Mouse (Mus musculus) stomach, embryonic 14.5 days (tissue): Measurements from ENCODE around the gene Ofcc1. TPM values are rescaled to one million over a fixed set of nuclear protein-coding genes. Genes with fewer than 3 reads are reported as not detected.

Experiments used
- ATAC-seq: fragments of 200-750 bp; cut with Nextera tagmentation; 2 replicates; pipeline ENCODE4 v1.8.0; 2017; ENCODE audit warnings: low read depth, moderate TSS enrichment; ENCODE audit not compliant: insufficient number of reproducible peaks, insufficient read depth, low FRiP score
- H3K27ac ChIP-seq: fragments of 300-500 bp; sonication (generic); 2 replicates; pipeline ENCODE4 v1.5.1; 2014; ENCODE audit warnings: mild to moderate bottlenecking, low read length, moderate library complexity, mixed read lengths
- H3K27me3 ChIP-seq: fragments of 300-500 bp; sonication (generic); 2 replicates; pipeline ENCODE4 v1.6.1; 2014; ENCODE audit warnings: low read length, control low read depth, mixed read lengths; ENCODE audit not compliant: control insufficient read depth, insufficient read depth
- H3K36me3 ChIP-seq: fragments of 300-500 bp; sonication (generic); 2 replicates; pipeline ENCODE4 v1.6.1; 2014; ENCODE audit warnings: mild to moderate bottlenecking, control low read depth, low read length, moderate library complexity, mixed read lengths; ENCODE audit not compliant: control insufficient read depth, insufficient read depth
- H3K4me1 ChIP-seq: fragments of 300-500 bp; sonication (generic); 2 replicates; pipeline ENCODE4 v1.6.1; 2014; ENCODE audit warnings: low read length, control low read depth, mixed read lengths; ENCODE audit not compliant: control insufficient read depth, insufficient read depth
- H3K4me2 ChIP-seq: fragments of 300-500 bp; sonication (generic); replicated peaks from 2 replicates; pipeline ENCODE4 v1.6.1; 2014; ENCODE audit warnings: low read depth, low read length, control low read depth
- H3K4me3 ChIP-seq: fragments of 300-500 bp; sonication (generic); 2 replicates; pipeline ENCODE4 v1.5.1; 2014; ENCODE audit warnings: low read depth, low read length, control low read depth
- H3K9ac ChIP-seq: fragments of 300-500 bp; sonication (generic); replicated peaks from 2 replicates; pipeline ENCODE4 v1.6.1; 2014; ENCODE audit warnings: low read depth, mild to moderate bottlenecking, control low read depth, low read length, moderate library complexity, mixed read lengths
- H3K9me3 ChIP-seq: fragments of 300-500 bp; sonication (generic); 2 replicates; pipeline ENCODE4 v1.6.1; 2016; ENCODE audit warnings: low read depth, low read length, control low read depth; ENCODE audit not compliant: control insufficient read depth
- WGBS: fragments of 180-500 bp; shearing (Covaris S2); extraction: QIAGEN DNeasy Blood & Tissue Kit; methylation state at CpG from one replicate; pipeline ENCODE4 v1.1.7; 2014; 5-methylcytosine and 5-hydroxymethylcytosine counted together
- polyA plus RNA-seq: library from polyadenylated mRNA; unstranded; fragments of >200 nt; fragmentation: Nextera tagmentation; extraction: Ambion mirVana; gene quantifications from 2 replicates; pipeline ENCODE4 v1.2.1, GENCODE M21; 2014

Gene Ofcc1
- polyA plus RNA-seq, 1 experiment from 2014 or later: not detected

DNA sequence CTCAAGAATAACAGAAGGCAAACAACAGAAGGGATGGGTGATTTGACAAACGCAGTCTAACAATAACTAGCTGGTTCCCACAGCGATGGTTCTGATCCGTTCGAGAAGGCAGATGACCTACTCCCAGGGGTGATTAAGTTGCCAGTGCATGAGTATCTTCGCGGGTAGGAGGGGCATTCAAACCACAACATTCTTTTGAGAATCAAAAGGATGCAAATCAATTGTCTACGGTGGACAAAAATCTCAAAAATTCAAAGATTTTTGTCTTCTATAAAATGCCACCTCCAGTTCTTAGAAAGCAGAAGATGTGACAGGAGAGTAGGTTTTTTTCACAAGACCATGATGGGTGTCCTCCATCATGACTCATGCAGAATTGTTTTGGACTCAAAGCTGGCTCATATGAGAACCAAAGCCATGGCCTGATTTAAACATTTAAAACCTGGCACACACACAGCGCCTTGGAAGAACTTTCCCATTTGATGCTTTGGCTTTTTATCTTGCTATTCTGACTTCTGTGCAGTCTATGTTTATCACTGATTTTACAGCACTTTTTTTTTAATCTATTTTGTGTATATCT lies 338.0 kb downstream of the Ofcc1 start:
- Histone ChIP-seq H3K4me2 (no peak overlapping the region), H3K4me1 (no peaks in the 10 kb centered on the region), H3K36me3 (no peaks in the 10 kb centered on the region), H3K27me3 (no peaks in the 10 kb centered on the region), H3K4me3 (no peak overlapping the region), H3K9me3 (no peaks in the 10 kb centered on the region), H3K27ac (no peak overlapping the region), H3K9ac (no peak overlapping the region)
- ATAC-seq: no peak
- 87% methylated on average over 8 of the region's 8 CpGs for WGBS

DNA sequence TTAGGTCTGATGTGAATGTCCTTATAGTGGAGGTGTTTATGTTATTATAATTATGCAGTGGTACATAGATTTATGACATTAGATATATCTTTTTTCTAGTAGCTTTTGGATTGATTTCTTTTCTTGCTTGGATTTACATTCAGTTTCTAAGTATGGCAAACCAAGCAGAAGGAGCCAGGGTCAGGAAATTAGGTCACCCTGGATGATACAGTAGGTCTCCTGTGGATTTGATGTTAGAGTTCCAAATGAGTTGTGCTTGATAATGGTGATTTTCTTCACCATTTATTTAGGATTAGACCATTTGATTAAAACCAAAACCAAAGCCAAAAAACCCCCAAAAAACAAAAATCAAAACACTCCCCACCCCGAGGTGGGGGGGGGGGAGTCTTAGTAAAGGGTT lies 338.6 kb downstream of the Ofcc1 start:
- H3K9ac ChIP-seq: no peak overlapping the region
- no peak for ATAC-seq
- H3K27ac ChIP-seq: no peak overlapping the region
- no peak overlapping the region for H3K4me3 ChIP-seq
- H3K4me2 ChIP-seq: no peak overlapping the region
- no peaks in the 10 kb centered on the region for H3K4me1 ChIP-seq
- H3K9me3 ChIP-seq: no peaks in the 10 kb centered on the region
- 88% methylated on average over 1 of the region's 1 CpGs for WGBS
- H3K36me3 ChIP-seq: no peaks in the 10 kb centered on the region
- H3K27me3 ChIP-seq: no peaks in the 10 kb centered on the region

DNA sequence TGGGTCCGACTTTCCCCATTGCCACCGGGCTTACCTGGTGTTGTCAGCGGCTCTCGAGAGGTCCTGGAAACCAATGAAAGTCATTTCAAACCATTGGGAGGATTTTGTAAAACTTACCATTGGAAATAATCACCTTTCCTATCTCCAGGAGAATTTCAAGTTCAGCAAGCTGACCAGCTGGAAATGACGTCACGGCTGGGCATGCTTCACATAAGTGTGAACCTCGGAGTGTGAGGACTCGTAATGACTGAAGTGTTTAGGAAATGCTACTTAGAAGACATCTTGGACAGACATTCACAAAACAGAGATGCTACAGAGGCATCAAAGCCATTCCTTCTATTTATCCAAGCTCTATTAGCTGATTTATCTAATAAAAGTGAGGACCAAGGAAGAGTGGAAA lies 361.0 kb downstream of the Ofcc1 start:
- no peaks in the 10 kb centered on the region for H3K4me1 ChIP-seq
- no peak overlapping the region for H3K4me2 ChIP-seq
- no peak overlapping the region for H3K4me3 ChIP-seq
- H3K27me3 ChIP-seq: no peaks in the 10 kb centered on the region
- no peaks in the 10 kb centered on the region for H3K9me3 ChIP-seq
- H3K36me3 ChIP-seq: no peaks in the 10 kb centered on the region
- H3K9ac ChIP-seq: no peak overlapping the region
- ATAC-seq: no peak
- 84% methylated on average over 8 of the region's 8 CpGs for WGBS
- no peak overlapping the region for H3K27ac ChIP-seq

DNA sequence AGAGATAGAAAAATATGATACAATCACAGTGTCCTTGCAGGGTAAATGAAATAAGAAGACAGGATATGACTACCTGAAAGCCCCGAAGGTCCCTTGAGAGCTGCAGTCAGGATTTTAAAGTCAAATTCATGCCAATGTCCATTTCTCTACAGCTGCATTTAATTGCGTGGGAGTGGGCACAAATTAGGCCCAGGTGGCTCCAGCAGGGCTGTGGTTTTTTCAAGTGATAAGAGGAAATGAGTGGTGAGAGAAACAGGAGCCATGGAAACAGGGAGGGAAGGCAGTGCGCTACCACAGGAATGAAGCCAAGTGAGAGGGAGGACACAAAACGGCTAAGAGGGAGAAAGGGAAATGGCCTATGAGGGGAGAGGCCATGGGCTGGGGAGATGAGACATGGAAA lies 363.3 kb downstream of the Ofcc1 start:
- H3K9me3 ChIP-seq: no peaks in the 10 kb centered on the region
- 67% methylated on average over 4 of the region's 4 CpGs for WGBS
- no peaks in the 10 kb centered on the region for H3K4me1 ChIP-seq
- H3K9ac ChIP-seq: no peak overlapping the region
- H3K27me3 ChIP-seq: no peaks in the 10 kb centered on the region
- H3K27ac ChIP-seq: no peak overlapping the region
- no peaks in the 10 kb centered on the region for H3K36me3 ChIP-seq
- H3K4me2 ChIP-seq: no peak overlapping the region
- no peak overlapping the region for H3K4me3 ChIP-seq
- ATAC-seq: no peak

DNA sequence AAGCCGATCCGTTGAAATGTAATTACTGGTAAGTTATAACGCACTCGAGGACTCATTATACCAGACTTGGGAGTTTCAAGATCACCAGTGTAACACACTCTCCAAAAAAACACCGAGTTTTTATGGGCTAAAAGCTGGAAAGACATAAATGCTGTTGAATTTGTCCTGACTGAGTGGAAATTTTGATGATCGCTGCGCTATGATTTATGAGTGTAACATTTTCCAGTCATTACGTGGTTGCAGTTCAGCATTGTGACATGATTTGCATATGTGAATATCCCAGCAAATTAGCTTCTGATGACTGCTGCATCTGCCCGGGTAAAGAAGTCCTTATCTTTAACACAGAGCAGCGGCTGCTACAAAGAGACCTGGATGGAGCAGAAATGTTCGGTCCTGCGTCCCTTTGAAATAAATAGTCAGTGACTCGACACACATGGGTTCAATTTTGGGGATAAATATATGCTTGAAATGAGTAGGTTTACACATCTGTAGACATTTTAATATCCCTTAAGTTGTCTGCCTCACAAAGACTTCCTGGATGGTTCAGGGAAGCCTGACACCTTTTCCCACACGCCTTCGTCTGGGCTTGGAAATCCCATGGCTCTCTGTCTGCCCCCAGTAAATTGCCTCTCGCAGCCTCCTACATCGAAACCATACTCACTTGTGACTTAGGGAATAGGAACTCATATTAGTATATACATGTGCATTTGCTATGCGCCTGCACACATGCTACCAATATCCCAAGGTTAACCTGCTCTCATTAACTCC lies 381.8 kb downstream of the Ofcc1 start:
- H3K9me3 ChIP-seq: no peaks in the 10 kb centered on the region
- H3K4me2 ChIP-seq: no peak overlapping the region
- H3K9ac ChIP-seq: no peak overlapping the region
- H3K36me3 ChIP-seq: no peaks in the 10 kb centered on the region
- H3K4me3 ChIP-seq: no peak overlapping the region
- H3K27ac ChIP-seq: no peak overlapping the region
- H3K27me3 ChIP-seq: no peaks in the 10 kb centered on the region
- ATAC-seq: no peak
- WGBS: 85% methylated on average over 18 of the region's 18 CpGs
- no peaks in the 10 kb centered on the region for H3K4me1 ChIP-seq

DNA sequence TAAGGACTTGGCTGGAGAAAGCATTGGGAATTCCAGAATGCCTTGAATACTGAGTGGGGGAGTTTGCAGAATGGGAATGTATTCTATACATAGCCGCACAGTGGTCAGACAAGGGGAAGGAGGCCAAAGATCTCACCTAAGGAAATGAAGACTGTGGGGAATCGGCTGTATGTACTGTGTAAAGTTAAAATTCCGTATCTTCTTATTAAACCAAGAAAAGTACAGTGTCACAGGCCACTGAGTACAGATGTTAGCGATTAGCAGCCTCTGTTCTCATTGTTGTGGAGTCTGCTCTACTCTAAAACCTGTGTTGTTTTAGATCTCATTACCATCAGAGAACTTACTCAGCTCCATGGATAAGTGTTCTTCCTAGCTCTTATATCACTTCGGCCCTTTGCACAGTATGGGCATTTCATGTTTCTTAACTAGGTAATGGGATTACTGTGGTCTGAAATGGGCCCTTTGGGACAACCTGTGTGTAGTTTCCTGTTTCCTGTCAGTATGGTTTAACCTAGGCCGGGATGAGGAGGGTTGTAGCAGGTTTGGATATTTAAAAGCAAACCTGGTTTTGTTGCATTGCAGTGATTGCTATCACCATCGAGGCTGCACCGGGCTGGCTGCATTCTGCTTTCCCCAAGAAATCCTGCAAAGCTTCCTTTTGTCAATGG lies 392.8 kb downstream of the Ofcc1 start:
- Histone ChIP-seq H3K9ac (no peak overlapping the region), H3K4me2 (no peak overlapping the region), H3K4me3 (no peak overlapping the region), H3K4me1 (no peaks in the 10 kb centered on the region), H3K27me3 (no peaks in the 10 kb centered on the region), H3K9me3 (no peaks in the 10 kb centered on the region), H3K36me3 (no peaks in the 10 kb centered on the region), H3K27ac (no peak overlapping the region)
- 86% methylated on average over 8 of the region's 8 CpGs for WGBS
- ATAC-seq: no peak

DNA sequence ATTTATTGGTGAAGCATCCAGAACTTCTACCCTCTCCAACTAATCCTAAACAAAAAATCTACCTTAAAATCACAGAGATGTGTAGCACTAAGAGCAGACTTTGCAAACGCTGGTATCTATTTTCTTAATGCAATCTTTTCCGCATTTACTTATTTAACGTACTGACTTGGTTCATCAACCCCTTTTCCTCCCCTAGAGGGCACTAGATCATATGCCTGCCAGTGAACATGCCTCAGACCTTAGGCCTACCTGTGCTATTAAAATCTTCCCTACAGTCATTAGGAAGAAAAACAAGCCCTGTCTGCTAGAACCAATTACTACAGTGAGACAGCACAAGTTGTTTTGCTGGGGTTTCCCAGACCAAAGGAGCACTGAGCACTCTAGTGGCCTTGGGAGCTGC lies 404.0 kb downstream of the Ofcc1 start:
- no peak overlapping the region for H3K9ac ChIP-seq
- no peaks in the 10 kb centered on the region for H3K9me3 ChIP-seq
- H3K27me3 ChIP-seq: no peaks in the 10 kb centered on the region
- no peak overlapping the region for H3K27ac ChIP-seq
- H3K4me2 ChIP-seq: no peak overlapping the region
- H3K4me3 ChIP-seq: no peak overlapping the region
- ATAC-seq: no peak
- 70% methylated on average over 3 of the region's 3 CpGs for WGBS
- no peaks in the 10 kb centered on the region for H3K4me1 ChIP-seq
- H3K36me3 ChIP-seq: no peaks in the 10 kb centered on the region

DNA sequence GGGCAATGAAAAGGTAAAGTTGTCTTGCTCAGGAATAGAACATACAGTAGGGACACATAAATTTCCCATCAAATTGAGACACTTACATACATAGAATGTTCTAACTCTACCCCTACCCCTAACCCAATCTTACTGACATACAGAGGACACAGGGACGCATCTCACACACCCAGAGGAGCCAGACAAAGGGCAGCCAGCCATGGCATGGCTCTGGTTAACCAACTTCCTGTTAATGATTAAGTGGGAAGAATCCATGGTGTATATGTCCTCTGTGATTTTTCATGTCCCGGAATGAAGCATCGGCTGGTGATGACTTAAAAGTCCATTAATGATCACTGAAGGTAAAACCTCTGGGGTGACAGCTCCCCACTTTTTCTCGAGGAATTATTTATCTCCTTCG lies 405.2 kb downstream of the Ofcc1 start:
- no peak for ATAC-seq
- 81% methylated on average over 5 of the region's 5 CpGs for WGBS
- no peak overlapping the region for H3K4me2 ChIP-seq

More for the DNA sequence above, 405.2 kb downstream of the Ofcc1 start:
- Histone ChIP-seq H3K27me3 (no peaks in the 10 kb centered on the region), H3K4me1 (no peaks in the 10 kb centered on the region), H3K9me3 (no peaks in the 10 kb centered on the region), H3K4me3 (no peak overlapping the region), H3K9ac (no peak overlapping the region), H3K36me3 (no peaks in the 10 kb centered on the region), H3K27ac (no peak overlapping the region)
